Mouse (Mus musculus) lung, postnatal 0 days (tissue): ENCODE results near the gene Fam219a.
A peak's percentile ranks its signal among the peaks of the same experiment; 100 is the strongest.

Source experiments
- CTCF ChIP-seq: IDR thresholded peaks from 2 replicates; pipeline ENCODE4 v1.5.1; 2016; ENCODE audit warnings: antibody characterized with exemption, mild to moderate bottlenecking
- EP300 ChIP-seq: IDR thresholded peaks from 2 replicates; pipeline ENCODE4 v1.6.1; 2016; ENCODE audit warnings: antibody characterized with exemption, mild to moderate bottlenecking, control low read depth

- TF ChIP-seq CTCF (peak; percentile 33; the same call in 1 of the 2 replicates), EP300 (no peak)
Measured at GRCm38 (mm10) chr4:41502986-41503412, 66.3 kb downstream of the Fam219a start, which contains the start of gene AI464131.
